Mouse (Mus musculus) embryonic facial prominence, embryonic 14.5 days (tissue): Measurements from ENCODE around the gene Gabpa. TPM values are rescaled to one million over a fixed set of nuclear protein-coding genes. Genes with fewer than 3 reads are reported as not detected.

ENCODE experiments used
- ATAC-seq: fragments of 200-750 bp; cut with Nextera tagmentation; 2 replicates; pipeline ENCODE4 v1.8.0; 2017; ENCODE audit warnings: low read depth, moderate number of reproducible peaks, moderate TSS enrichment
- DNase-seq: peaks from one replicate; pipeline ENCODE4 v3.0.0-alpha.2; 2015; ENCODE audit warnings: low spot score
- H3K27ac ChIP-seq: fragments of 300-500 bp; sonication (generic); replicated peaks from 2 replicates; pipeline ENCODE4 v1.5.1; 2014; ENCODE audit warnings: low read depth, mild to moderate bottlenecking, low read length, moderate library complexity
- H3K27me3 ChIP-seq: fragments of 300-500 bp; sonication (generic); replicated peaks from 2 replicates; pipeline ENCODE4 v1.6.1; 2014; ENCODE audit warnings: low read length; ENCODE audit not compliant: control insufficient read depth, insufficient read depth
- H3K36me3 ChIP-seq: fragments of 300-500 bp; sonication (generic); 2 replicates; pipeline ENCODE4 v1.6.1; 2014; ENCODE audit warnings: low read length, mixed read lengths; ENCODE audit not compliant: control insufficient read depth, insufficient read depth
- H3K4me1 ChIP-seq: fragments of 300-500 bp; sonication (generic); 2 replicates; pipeline ENCODE4 v1.6.1; 2014; ENCODE audit warnings: antibody characterized with exemption, low read length; ENCODE audit not compliant: control insufficient read depth, insufficient read depth
- H3K4me2 ChIP-seq: fragments of 300-500 bp; sonication (generic); 2 replicates; pipeline ENCODE4 v1.6.1; 2014; ENCODE audit warnings: low read depth, mild to moderate bottlenecking, low read length, moderate library complexity, mixed read lengths
- H3K4me3 ChIP-seq: fragments of 300-500 bp; sonication (generic); 2 replicates; pipeline ENCODE4 v1.5.1; 2014; ENCODE audit warnings: low read depth, mild to moderate bottlenecking, low read length
- H3K9ac ChIP-seq: fragments of 300-500 bp; sonication (generic); 2 replicates; pipeline ENCODE4 v1.6.1; 2014; ENCODE audit warnings: low read depth, mild to moderate bottlenecking, low read length, moderate library complexity, mixed read lengths
- H3K9me3 ChIP-seq: fragments of 300-500 bp; sonication (generic); 2 replicates; pipeline ENCODE4 v1.6.1; 2016; ENCODE audit warnings: low read length; ENCODE audit not compliant: control insufficient read depth
- WGBS: fragments of 180-500 bp; shearing (Covaris S2); extraction: QIAGEN DNeasy Blood & Tissue Kit; methylation state at CpG from one replicate; pipeline ENCODE4 v1.1.7; 2014; 5-methylcytosine and 5-hydroxymethylcytosine counted together
- polyA plus RNA-seq: library from polyadenylated mRNA; unstranded; fragments of >200 nt; fragmentation: Nextera tagmentation; extraction: Ambion mirVana; gene quantifications from 2 replicates; pipeline ENCODE4 v1.2.1, GENCODE M21; 2014

Gabpa gene
- polyA plus RNA-seq, 1 experiment from 2014 or later = 36.3 TPM

GRCm38 (mm10) chr16:84806175-84806574, 28.6 kb upstream of the Gabpa start:
- Histone ChIP-seq H3K27ac (no peak overlapping the region), H3K4me1 (no peaks in the 10 kb centered on the region), H3K4me2 (no peak overlapping the region), H3K27me3 (no peaks in the 10 kb centered on the region), H3K36me3 (no peaks in the 10 kb centered on the region), H3K4me3 (no peak overlapping the region), H3K9me3 (no peaks in the 10 kb centered on the region), H3K9ac (no peak overlapping the region)
- no peak for ATAC-seq
- 92% methylated on average over 3 of the region's 3 CpGs for WGBS
- no peak for DNase-seq

GRCm38 (mm10) chr16:84807874-84808273, 26.9 kb upstream of the Gabpa start:
- no peaks in the 10 kb centered on the region for H3K27me3 ChIP-seq
- no peak overlapping the region for H3K4me2 ChIP-seq
- ATAC-seq (no peak), DNase-seq (no peak)
- no peak overlapping the region for H3K4me3 ChIP-seq
- WGBS = 95% methylated on average over 7 of the region's 7 CpGs
- no peaks in the 10 kb centered on the region for H3K36me3 ChIP-seq
- H3K27ac ChIP-seq = no peak overlapping the region
- H3K9ac ChIP-seq = no peak overlapping the region
- H3K9me3 ChIP-seq = no peaks in the 10 kb centered on the region
- H3K4me1 ChIP-seq = no peaks in the 10 kb centered on the region

- ATAC-seq (no peak), DNase-seq (no peak)
- Histone ChIP-seq H3K4me3 (no peak overlapping the region), H3K4me2 (no peak overlapping the region), H3K9ac (no peak overlapping the region), H3K27ac (no peak overlapping the region), H3K9me3 (no peaks in the 10 kb centered on the region), H3K36me3 (no peaks in the 10 kb centered on the region), H3K27me3 (no peaks in the 10 kb centered on the region), H3K4me1 (no peaks in the 10 kb centered on the region)
- WGBS = 87% methylated on average over 1 of the region's 1 CpGs
Observed at GRCm38 (mm10) chr16:84810254-84810653, 24.5 kb upstream of the Gabpa start.

GRCm38 (mm10) chr16:84813852-84814251, 20.9 kb upstream of the Gabpa start:
- no peak overlapping the region for H3K27ac ChIP-seq
- ATAC-seq = no peak
- no peak overlapping the region for H3K4me3 ChIP-seq
- no peak for DNase-seq
- no peak overlapping the region for H3K4me2 ChIP-seq
- H3K9me3 ChIP-seq = no peaks in the 10 kb centered on the region
- H3K36me3 ChIP-seq = no peaks in the 10 kb centered on the region
- no peaks in the 10 kb centered on the region for H3K27me3 ChIP-seq
- 77% methylated on average over 8 of the region's 8 CpGs for WGBS
- no peaks in the 10 kb centered on the region for H3K4me1 ChIP-seq
- no peak overlapping the region for H3K9ac ChIP-seq

GRCm38 (mm10) chr16:84814511-84814910, 20.2 kb upstream of the Gabpa start:
- Histone ChIP-seq H3K4me3 (no peak overlapping the region), H3K27me3 (no peaks in the 10 kb centered on the region), H3K4me1 (no peaks in the 10 kb centered on the region), H3K9ac (no peak overlapping the region), H3K27ac (no peak overlapping the region), H3K9me3 (no peaks in the 10 kb centered on the region), H3K36me3 (no peaks in the 10 kb centered on the region), H3K4me2 (no peak overlapping the region)
- 68% methylated on average over 8 of the region's 8 CpGs for WGBS
- no peak for ATAC-seq
- DNase-seq = peak; percentile 16

GRCm38 (mm10) chr16:84817423-84817822, 17.3 kb upstream of the Gabpa start:
- ATAC-seq (no peak), DNase-seq (peak; percentile 37)

GRCm38 (mm10) chr16:84825009-84825408, 9.7 kb upstream of the Gabpa start:
- peak; percentile 88 for DNase-seq
- WGBS = 83% methylated on average over 6 of the region's 6 CpGs
- H3K27ac ChIP-seq = no peak overlapping the region
- H3K4me3 ChIP-seq = no peak overlapping the region
- H3K4me1 ChIP-seq = no peaks in the 10 kb centered on the region
- no peak overlapping the region for H3K9ac ChIP-seq
- peak; percentile 88 for ATAC-seq
- H3K36me3 ChIP-seq = peaks cover 63% of the 10 kb centered on the region
- H3K4me2 ChIP-seq = no peak overlapping the region
- H3K27me3 ChIP-seq = no peaks in the 10 kb centered on the region
- H3K9me3 ChIP-seq = no peaks in the 10 kb centered on the region

More at GRCm38 (mm10) chr16:84817423-84817822, 17.3 kb upstream of the Gabpa start:
- H3K4me3 ChIP-seq = no peak overlapping the region
- no peaks in the 10 kb centered on the region for H3K27me3 ChIP-seq
- no peak overlapping the region for H3K9ac ChIP-seq
- no peaks in the 10 kb centered on the region for H3K4me1 ChIP-seq
- peaks cover 3% of the 10 kb centered on the region; the same call in 1 of the 2 replicates for H3K36me3 ChIP-seq
- H3K27ac ChIP-seq = no peak overlapping the region
- 35% methylated on average over 7 of the region's 7 CpGs for WGBS
- H3K9me3 ChIP-seq = no peaks in the 10 kb centered on the region
- no peak overlapping the region for H3K4me2 ChIP-seq

- Histone ChIP-seq H3K9me3 (no peaks in the 10 kb centered on the region), H3K36me3 (peaks cover 56% of the 10 kb centered on the region), H3K9ac (no peak overlapping the region), H3K27me3 (no peaks in the 10 kb centered on the region), H3K4me2 (no peak overlapping the region), H3K27ac (no peak overlapping the region), H3K4me3 (no peak overlapping the region), H3K4me1 (peaks cover 4% of the 10 kb centered on the region; the same call in 1 of the 2 replicates)
- 86% methylated on average over 5 of the region's 5 CpGs for WGBS
- ATAC-seq (no peak), DNase-seq (no peak)
Observed at GRCm38 (mm10) chr16:84831696-84832095, 3.0 kb upstream of the Gabpa start.

GRCm38 (mm10) chr16:84832736-84833135, 2.0 kb upstream of the Gabpa start:
- Histone ChIP-seq H3K4me2 (no peak overlapping the region), H3K27me3 (no peaks in the 10 kb centered on the region), H3K4me1 (peaks cover 5% of the 10 kb centered on the region; the same call in 1 of the 2 replicates), H3K36me3 (peaks cover 46% of the 10 kb centered on the region), H3K4me3 (no peak overlapping the region), H3K27ac (no peak overlapping the region), H3K9me3 (no peaks in the 10 kb centered on the region), H3K9ac (no peak overlapping the region)
- DNase-seq (no peak), ATAC-seq (no peak)
- WGBS = 96% methylated on average over 5 of the region's 5 CpGs
